Mouse (Mus musculus): ENCODE measurements around the gene Fam8a1.

DNA sequence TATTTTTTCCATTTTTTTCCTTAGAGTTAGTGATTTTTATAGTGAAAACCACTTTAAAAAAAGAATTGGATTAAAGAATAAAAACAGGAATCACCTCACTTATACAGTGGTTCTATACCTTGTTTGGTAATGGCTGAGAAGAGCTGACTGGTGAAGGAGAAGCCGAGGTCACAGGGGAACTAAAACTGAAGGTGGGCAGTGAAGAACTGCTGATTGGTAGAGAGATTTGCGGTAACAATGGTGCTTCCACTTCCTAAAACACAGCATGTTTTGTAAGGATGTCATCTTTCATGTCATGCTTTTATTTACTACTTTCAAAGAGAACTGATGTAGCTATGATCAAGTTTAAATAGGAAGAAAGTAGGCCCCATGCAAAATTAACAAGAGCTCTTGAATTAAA lies 32.2 kb downstream of the Fam8a1 start:
- TF ChIP-seq POLR2A (IDR thresholded peaks at IDR 0.05; ENCODE audit: borderline replicate concordance, extremely low read depth, low read depth, low read length) (no peak), CTCF (IDR thresholded peaks at IDR 0.05; ENCODE audit: insufficient read depth, low read length) (no peak)
